Mouse (Mus musculus): ENCODE results near the gene Gucy2g.

DNA sequence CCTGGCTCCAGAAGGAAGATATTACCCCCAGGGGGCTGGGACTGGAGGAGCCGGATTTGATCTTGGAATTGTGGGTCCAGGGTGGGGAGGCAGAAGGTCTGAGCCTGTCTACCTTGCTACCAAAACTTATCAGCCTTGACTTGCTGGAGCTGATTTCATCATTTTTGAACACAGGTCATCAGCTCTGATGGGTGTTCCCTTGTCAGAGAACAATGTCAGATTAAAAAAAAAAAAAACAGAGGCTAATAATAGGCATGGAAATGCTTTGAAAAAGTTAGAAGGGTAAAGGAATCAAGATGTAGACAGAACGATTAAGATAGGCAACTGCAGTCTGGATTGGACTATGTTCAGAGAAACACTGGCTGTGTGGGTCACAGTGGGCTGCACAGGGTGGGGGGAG is 49.4 kb downstream of the Gucy2g start:
- no peak for TF ChIP-seq POLR2A (IDR thresholded peaks at IDR 0.05; ENCODE audit: extremely low read depth, insufficient read depth, low read length)
- TF ChIP-seq CTCF (IDR thresholded peaks at IDR 0.05; ENCODE audit: extremely low read depth, insufficient read depth, low read length) = no peak
